Mouse (Mus musculus): ENCODE results near the gene Pck1.

- no peak for TF ChIP-seq CTCF (conservative IDR thresholded peaks at IDR 0.05; ENCODE audit: insufficient read depth, insufficient read length, low read depth, low read length)
- TF ChIP-seq POLR2A (IDR thresholded peaks at IDR 0.05; ENCODE audit: low read depth, low read length): no peak
These were observed 7.0 kb upstream of the Pck1 start for GRCm38 (mm10) chr2:173145808-173146207.

Data from kidney, adult 2 months (tissue).